8 mouse cellular contexts compared by ENCODE assay signal in the genomic region with DNA sequence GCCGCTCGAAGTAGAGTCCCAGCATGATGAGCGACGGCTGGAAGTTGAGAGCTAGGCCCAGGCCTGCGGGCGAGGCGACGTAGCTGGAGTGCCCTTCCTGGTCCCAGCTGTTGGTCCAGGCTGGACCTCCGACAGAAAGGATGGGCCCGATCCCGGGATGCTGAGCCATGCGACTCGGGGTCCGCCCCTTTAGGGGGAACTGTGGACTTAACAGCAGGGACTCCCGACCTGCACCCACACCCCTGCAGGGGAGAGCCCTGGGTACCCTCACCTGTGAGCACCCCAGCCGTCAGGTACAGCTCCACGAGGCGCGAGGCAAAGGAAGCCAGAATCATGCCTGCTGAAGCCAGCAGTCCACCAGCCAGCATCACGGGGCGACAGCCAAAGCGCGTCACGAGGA. TPM values are rescaled to one million over a fixed set of nuclear protein-coding genes. Genes with fewer than 3 reads are reported as not detected.
DNase-seq lines count a peak whose midpoint lies in the region; ATAC-seq and TF ChIP-seq lines count a peak whose summit lies in the region.

No protein-coding gene starts in this region.

- H3K4me2 ChIP-seq in neural tube, embryonic 11.5 days (ENCODE audit: low read depth): peak overlapping the region; percentile 65
- H3K4me2 ChIP-seq in liver, embryonic 16.5 days (ENCODE audit: low read depth, low read length): peak overlapping the region; percentile 52; the same call in 1 of the 2 replicates

- TF ChIP-seq CTCF in gastrocnemius, adult 2 months (IDR thresholded peaks at IDR 0.05): no peak

- intact Hi-C loops in gastrocnemius, adult 2 months (cut with DNase I): no loop called here
- intact Hi-C loops in gastrocnemius, postnatal 36 days (cut with DNase I): no loop called here

- peak overlapping the region; percentile 68 for H3K4me3 ChIP-seq in gastrocnemius, adult 2 months
- H3K4me3 ChIP-seq in neural tube, embryonic 11.5 days (ENCODE audit: low read depth, low read length): peak overlapping the region; percentile 28
- peak overlapping the region; percentile 22; the same call in 1 of the 2 replicates for H3K4me3 ChIP-seq in liver, embryonic 16.5 days (ENCODE audit: low read depth, low read length)

- no peaks in the 10 kb centered on the region for H3K36me3 ChIP-seq in neural tube, embryonic 11.5 days (ENCODE audit: control insufficient read depth, insufficient read depth, low read length)
- no peaks in the 10 kb centered on the region for H3K36me3 ChIP-seq in liver, embryonic 16.5 days (ENCODE audit: control insufficient read depth, insufficient read depth)

- peak overlapping the region; percentile 49 for H3K9ac ChIP-seq in neural tube, embryonic 11.5 days (ENCODE audit: low read length)
- peak overlapping the region; percentile 27; the same call in 1 of the 2 replicates for H3K9ac ChIP-seq in liver, embryonic 16.5 days (ENCODE audit: low read depth, low read length)

- no peaks in the 10 kb centered on the region for H3K9me3 ChIP-seq in neural tube, embryonic 11.5 days (ENCODE audit: control insufficient read depth, low read length)
- no peaks in the 10 kb centered on the region for H3K9me3 ChIP-seq in liver, embryonic 16.5 days (replicated peaks; ENCODE audit: control insufficient read depth, low read length)

- peaks cover 32% of the 10 kb centered on the region for H3K27me3 ChIP-seq in neural tube, embryonic 11.5 days (ENCODE audit: control insufficient read depth, insufficient read depth, low read length)
- H3K27me3 ChIP-seq in liver, embryonic 16.5 days (ENCODE audit: control insufficient read depth, insufficient read depth, low read depth, low read length): peaks cover 40% of the 10 kb centered on the region

- peak overlapping the region; percentile 51; the same call in 1 of the 2 replicates for H3K27ac ChIP-seq in gastrocnemius, adult 2 months
- no peak overlapping the region for H3K27ac ChIP-seq in neural tube, embryonic 11.5 days (ENCODE audit: low read depth, low read length)
- no peak overlapping the region for H3K27ac ChIP-seq in liver, embryonic 16.5 days (ENCODE audit: low read length)

- H3K4me1 ChIP-seq in neural tube, embryonic 11.5 days (ENCODE audit: control insufficient read depth, insufficient read depth, low read length): peaks cover 3% of the 10 kb centered on the region; the same call in 1 of the 2 replicates
- H3K4me1 ChIP-seq in liver, embryonic 16.5 days (ENCODE audit: control insufficient read depth, low read depth, low read length): no peaks in the 10 kb centered on the region; the same call in 1 of the 2 replicates

- ATAC-seq in neural tube, embryonic 11.5 days (ENCODE audit: insufficient read depth, low FRiP score, low TSS enrichment): no peak
- ATAC-seq in liver, embryonic 16.5 days (ENCODE audit: low read depth): no peak

- DNase-seq in gastrocnemius, adult 2 months: no peak
- DNase-seq in gastrocnemius, postnatal 36 days: no peak
- no peak for DNase-seq in neural tube, embryonic 11.5 days (ENCODE audit: low spot score)
- no peak for DNase-seq in neural tube, embryonic 10.5 days (ENCODE audit: extremely low spot score, low spot score)
- DNase-seq in adrenal gland, adult (ENCODE audit: inconsistent age in 2 of 2, low spot score in 1 of 2): no peak
- DNase-seq in cerebellum, postnatal 14 days: no peak
- no peak for DNase-seq in right cerebral cortex, postnatal 10 days (ENCODE audit: low spot score in 2 of 2)

- 29% methylated on average over 24 of the region's 24 CpGs for WGBS in neural tube, embryonic 11.5 days
- WGBS in liver, embryonic 16.5 days (ENCODE audit: insufficient replicate concordance): 29% methylated on average over 24 of the region's 24 CpGs

RNA-seq across cellular contexts. Expression of gene Slc16a8, which starts 2.0 kb away (rescaled TPM):
- under 1 TPM; 0.13 to 0.53 TPM for total RNA-seq in gastrocnemius, adult 2 months (2021)
- under 1 TPM in 1 of 2 experiments, not detected in 1; 0.18 TPM for total RNA-seq in gastrocnemius, postnatal 36 days (2021)
- not detected in 2 replicates for polyA plus RNA-seq in neural tube, embryonic 11.5 days (2014; fragmentation: Nextera tagmentation; extraction: Ambion mirVana)
- polyA plus RNA-seq in liver, embryonic 16.5 days (2015; fragmentation: Nextera tagmentation; extraction: Ambion mirVana): not detected in 2 replicates

RNA-seq across cellular contexts. Expression of gene Gm49486, which starts 23.4 kb away (rescaled TPM):
- total RNA-seq in gastrocnemius, adult 2 months (2021): 1 to 10 TPM in 1 of 2 experiments, under 1 TPM in 1; 0.10 to 1.0 TPM
- total RNA-seq in gastrocnemius, postnatal 36 days (2021): under 1 TPM in 1 of 2 experiments, not detected in 1; 0.46 TPM
- polyA plus RNA-seq in neural tube, embryonic 11.5 days (2014; fragmentation: Nextera tagmentation; extraction: Ambion mirVana): 0.38 and 0.49 TPM in 2 replicates
- 0.04 and 0.07 TPM in 2 replicates for polyA plus RNA-seq in liver, embryonic 16.5 days (2015; fragmentation: Nextera tagmentation; extraction: Ambion mirVana)

RNA-seq across cellular contexts. Expression of gene Pick1, which starts 23.6 kb away (rescaled TPM):
- total RNA-seq in gastrocnemius, adult 2 months (2021): 10 to 100 TPM; 33.6 to 35.0 TPM
- total RNA-seq in gastrocnemius, postnatal 36 days (2021): 10 to 100 TPM; 26.9 to 30.9 TPM
- polyA plus RNA-seq in neural tube, embryonic 11.5 days (2014; fragmentation: Nextera tagmentation; extraction: Ambion mirVana): 27.3 and 28.8 TPM in 2 replicates
- polyA plus RNA-seq in liver, embryonic 16.5 days (2015; fragmentation: Nextera tagmentation; extraction: Ambion mirVana): 13.1 and 13.3 TPM in 2 replicates

RNA-seq across cellular contexts. Expression of gene Baiap2l2, which starts 32.8 kb away (rescaled TPM):
- 1 to 10 TPM; 3.1 to 3.2 TPM for total RNA-seq in gastrocnemius, adult 2 months (2021)
- total RNA-seq in gastrocnemius, postnatal 36 days (2021): 1 to 10 TPM; 1.0 to 1.5 TPM
- polyA plus RNA-seq in neural tube, embryonic 11.5 days (2014; fragmentation: Nextera tagmentation; extraction: Ambion mirVana): 1.9 and 2.3 TPM in 2 replicates
- 1.7 and 2.6 TPM in 2 replicates for polyA plus RNA-seq in liver, embryonic 16.5 days (2015; fragmentation: Nextera tagmentation; extraction: Ambion mirVana)
